Mouse (Mus musculus) gastrocnemius, postnatal 25 days (tissue): ENCODE data around the gene Hivep3. TPM values are rescaled to one million over a fixed set of nuclear protein-coding genes. Genes with fewer than 3 reads are reported as not detected.

Experiments
- DNase-seq: peaks from one replicate; pipeline ENCODE4 v3.0.0; 2022
- total RNA-seq, 2 experiments: library from RNA; stranded (reverse); gene quantifications; 1 replicate in 1 of 2; 2 replicates in 1 of 2; pipeline ENCODE4 v1.2.3; 2021

The Hivep3 gene
- total RNA-seq, 2 experiments from 2014 or later = 2.4 TPM

GRCm38 (mm10) chr4:119948922-119949614 is 215.5 kb downstream of the Hivep3 start:
- DNase-seq = no peak

GRCm38 (mm10) chr4:119950181-119950580 is 216.6 kb downstream of the Hivep3 start:
- no peak for DNase-seq

GRCm38 (mm10) chr4:119951081-119951480 is 217.5 kb downstream of the Hivep3 start:
- DNase-seq = no peak

- DNase-seq = no peak
These were observed 221.4 kb downstream of the Hivep3 start for GRCm38 (mm10) chr4:119955008-119955407.

- DNase-seq = no peak
These were observed 224.4 kb downstream of the Hivep3 start for GRCm38 (mm10) chr4:119957970-119958369.

- peak; percentile 27 for DNase-seq
These were observed 225.7 kb downstream of the Hivep3 start for GRCm38 (mm10) chr4:119959293-119959692.

GRCm38 (mm10) chr4:119959873-119960272 is 226.3 kb downstream of the Hivep3 start:
- no peak for DNase-seq

- DNase-seq = no peak
These were observed 226.9 kb downstream of the Hivep3 start for GRCm38 (mm10) chr4:119960523-119960922.

- no peak for DNase-seq
These were observed 227.6 kb downstream of the Hivep3 start for GRCm38 (mm10) chr4:119961164-119961563.

GRCm38 (mm10) chr4:119962066-119962465 is 228.5 kb downstream of the Hivep3 start:
- no peak for DNase-seq

GRCm38 (mm10) chr4:119966105-119967072 is 232.8 kb downstream of the Hivep3 start:
- peak; percentile 74 for DNase-seq

- DNase-seq = no peak
These were observed 233.6 kb downstream of the Hivep3 start for GRCm38 (mm10) chr4:119967073-119967608.

- no peak for DNase-seq
These were observed 234.1 kb downstream of the Hivep3 start for GRCm38 (mm10) chr4:119967636-119968035.

GRCm38 (mm10) chr4:119968071-119968470 is 234.5 kb downstream of the Hivep3 start:
- DNase-seq = no peak

GRCm38 (mm10) chr4:119968887-119969286 is 235.3 kb downstream of the Hivep3 start:
- DNase-seq = no peak

GRCm38 (mm10) chr4:119970166-119970565 is 236.6 kb downstream of the Hivep3 start:
- no peak for DNase-seq

GRCm38 (mm10) chr4:119972375-119972774 is 238.8 kb downstream of the Hivep3 start:
- DNase-seq = no peak

- DNase-seq = no peak
These were observed 240.4 kb downstream of the Hivep3 start for GRCm38 (mm10) chr4:119973729-119974605.

GRCm38 (mm10) chr4:119975242-119975641 is 241.7 kb downstream of the Hivep3 start:
- no peak for DNase-seq

GRCm38 (mm10) chr4:119975822-119976221 is 242.2 kb downstream of the Hivep3 start:
- no peak for DNase-seq

GRCm38 (mm10) chr4:119976428-119977168 is 243.0 kb downstream of the Hivep3 start:
- no peak for DNase-seq
